Mouse (Mus musculus) CH12.LX (cell line): Measurements from ENCODE around the gene Stk38l. TPM values are rescaled to one million over a fixed set of nuclear protein-coding genes. Genes with fewer than 3 reads are reported as not detected.

Experiments
- DNase-seq: peaks from one replicate; pipeline ENCODE4 v3.0.0-alpha.2; 2013; ENCODE audit errors: extremely low read depth
- H3K27ac ChIP-seq: 2 replicates; pipeline ENCODE4 v1.5.1; 2012; ENCODE audit warnings: low read depth, mild to moderate bottlenecking, control low read depth, moderate library complexity; ENCODE audit not compliant: insufficient read depth
- H3K27me3 ChIP-seq: replicated peaks from 2 replicates; pipeline ENCODE3; 2012; ENCODE audit warnings: inconsistent platforms
- H3K36me3 ChIP-seq, 2 experiments: replicated peaks in 1 of 2; 2 replicates each; pipeline versions ENCODE3 to v1.6.1; 2012; ENCODE audit warnings: inconsistent platforms in 1 of 2, low read length in 1 of 2, mild to moderate bottlenecking in 1 of 2, mixed read lengths in 1 of 2, moderate library complexity in 1 of 2; ENCODE audit not compliant: control insufficient read depth in 1 of 2, insufficient read depth in 1 of 2
- H3K4me1 ChIP-seq, 2 experiments: 2 replicates each; pipeline ENCODE4 v1.6.1; 2012; ENCODE audit warnings: inconsistent platforms in 1 of 2, moderate library complexity in 1 of 2; ENCODE audit not compliant: insufficient read depth in 2 of 2, control insufficient read depth in 1 of 2
- H3K4me2 ChIP-seq: 2 replicates; pipeline ENCODE4 v1.6.1; 2012; ENCODE audit warnings: low read depth, mild to moderate bottlenecking, control low read depth; ENCODE audit not compliant: poor library complexity, insufficient read depth, severe bottlenecking
- H3K4me3 ChIP-seq, 3 experiments: fragments of 150-350 bp in 1 of 3; sonication (generic) in 1 of 3; replicated peaks in 1 of 3; 2 replicates each; pipeline versions ENCODE3 to v1.5.1; 2011 to 2012; ENCODE audit warnings: low read depth in 2 of 3, low read length in 2 of 3, mild to moderate bottlenecking in 2 of 3, moderate library complexity in 2 of 3, control low read depth in 1 of 3, improper control_type of control experiment in 1 of 3, inconsistent platforms in 1 of 3, mixed read lengths in 1 of 3; ENCODE audit not compliant: poor library complexity in 1 of 3
- H3K79me2 ChIP-seq: replicated peaks from 2 replicates; pipeline ENCODE4 v1.6.1; 2012; ENCODE audit warnings: mild to moderate bottlenecking, moderate library complexity; ENCODE audit not compliant: control insufficient read depth, poor library complexity, insufficient read depth, severe bottlenecking; ENCODE audit errors: extremely low read depth
- H3K9ac ChIP-seq: 2 replicates; pipeline ENCODE4 v1.6.1; 2012; ENCODE audit warnings: low read depth, mild to moderate bottlenecking, control low read depth, moderate library complexity; ENCODE audit not compliant: insufficient read depth
- H3K9me3 ChIP-seq: replicated peaks from 2 replicates; pipeline ENCODE3; 2012; ENCODE audit warnings: low read length, inconsistent platforms, mixed read lengths
- BHLHE40 ChIP-seq: IDR thresholded peaks from 2 replicates; pipeline ENCODE4 v1.6.1; 2011; ENCODE audit warnings: mild to moderate bottlenecking, low read depth, low read length, improper control_type of control experiment
- CHD2 ChIP-seq: IDR thresholded peaks from 2 replicates; pipeline ENCODE4 v1.6.1; 2011; ENCODE audit warnings: low read length, improper control_type of control experiment
- CTCF ChIP-seq, 2 experiments: IDR thresholded peaks in 1 of 2; conservative IDR thresholded peaks in 1 of 2; 2 replicates each; pipeline ENCODE4 v1.5.1; 2011 to 2012; ENCODE audit warnings: low read depth in 2 of 2, low read length in 2 of 2, improper control_type of control experiment in 1 of 2, inconsistent platforms in 1 of 2, mild to moderate bottlenecking in 1 of 2, moderate library complexity in 1 of 2
- ELF1 ChIP-seq: IDR thresholded peaks from 2 replicates; pipeline ENCODE4 v1.6.1; 2014; ENCODE audit warnings: low read depth, mild to moderate bottlenecking, inconsistent platforms, low read length, improper control_type of control experiment
- JUN ChIP-seq: IDR thresholded peaks from 2 replicates; pipeline ENCODE4 v1.6.1; 2011; ENCODE audit warnings: low read depth, mild to moderate bottlenecking, low read length, improper control_type of control experiment, moderate library complexity; ENCODE audit not compliant: insufficient read depth
- MAFK ChIP-seq: IDR thresholded peaks from 2 replicates; pipeline ENCODE4 v1.6.1; 2011; ENCODE audit warnings: low read length, improper control_type of control experiment; ENCODE audit not compliant: insufficient replicate concordance
- MAZ ChIP-seq: IDR thresholded peaks from 2 replicates; pipeline ENCODE4 v1.6.1; 2012; ENCODE audit warnings: low read depth, mild to moderate bottlenecking, inconsistent platforms, low read length, improper control_type of control experiment, moderate library complexity
- MEF2A ChIP-seq: IDR thresholded peaks from 2 replicates; pipeline ENCODE4 v1.6.1; 2014; ENCODE audit warnings: low read depth, mild to moderate bottlenecking, inconsistent platforms, low read length, improper control_type of control experiment, borderline replicate concordance
- MYC ChIP-seq: IDR thresholded peaks from 2 replicates; pipeline ENCODE4 v1.6.1; 2011; ENCODE audit warnings: low read depth, mild to moderate bottlenecking, improper control_type of control experiment, low read length
- POLR2AphosphoS2 ChIP-seq: IDR thresholded peaks from 2 replicates; pipeline ENCODE4 v1.6.1; 2011; ENCODE audit warnings: low read depth, low read length, improper control_type of control experiment
- RAD21 ChIP-seq: IDR thresholded peaks from 2 replicates; pipeline ENCODE4 v1.6.1; 2011; ENCODE audit warnings: low read depth, mild to moderate bottlenecking, low read length, improper control_type of control experiment, moderate library complexity
- SMC3 ChIP-seq: IDR thresholded peaks from 2 replicates; pipeline ENCODE4 v1.6.1; 2011; ENCODE audit warnings: low read depth, low read length, improper control_type of control experiment
- TCF12 ChIP-seq: IDR thresholded peaks from 2 replicates; pipeline ENCODE4 v1.6.1; 2014; ENCODE audit warnings: low read depth, mild to moderate bottlenecking, inconsistent platforms, low read length, improper control_type of control experiment
- USF1 ChIP-seq: IDR thresholded peaks from 2 replicates; pipeline ENCODE4 v1.6.1; 2014; ENCODE audit warnings: low read depth, mild to moderate bottlenecking, inconsistent platforms, low read length, improper control_type of control experiment
- ZC3H11A ChIP-seq: IDR thresholded peaks from 2 replicates; pipeline ENCODE4 v1.6.1; 2012; ENCODE audit warnings: low read depth, mild to moderate bottlenecking, inconsistent platforms, low read length, improper control_type of control experiment
- ZKSCAN1 ChIP-seq: IDR thresholded peaks from 2 replicates; pipeline ENCODE4 v1.6.1; 2012; ENCODE audit warnings: low read depth, inconsistent platforms, low read length, improper control_type of control experiment, borderline replicate concordance
- ZNF384 ChIP-seq: IDR thresholded peaks from 2 replicates; pipeline ENCODE4 v1.6.1; 2012; ENCODE audit warnings: low read depth, low read length, improper control_type of control experiment, inconsistent platforms
- dilution Hi-C: fragments of 300-500 bp; cut with MboI; formaldehyde crosslinking; loops from 2 replicates; pipeline ENCODE4 v1.14.3; 2020; ENCODE audit warnings: low sequenced_read_pairs; ENCODE audit not compliant: extremely low pct_unique_long_range_greater_than_20kb, extremely low pct_ligation_motif_present
- in situ Hi-C: fragments of 300-500 bp; cut with MboI; formaldehyde crosslinking; loops from 3 replicates; pipeline ENCODE4 v1.14.3; 2019; ENCODE audit warnings: low sequenced_read_pairs, low pct_ligation_motif_present, low pct_unique_long_range_greater_than_20kb, mixed read lengths
- polyA plus RNA-seq: library from polyadenylated mRNA; unstranded; fragments of >175 nt; gene quantifications from 2 replicates; pipeline ENCODE4 v1.2.1, GENCODE M21; 2012; ENCODE audit warnings: low read depth; ENCODE audit not compliant: insufficient read length
- total RNA-seq, 2 experiments: library from RNA; depleted of rRNA; stranded (reverse); fragments of 300-350 nt in 1 of 2; fragments of >200 nt in 1 of 2; gene quantifications; 2 replicates each; pipeline ENCODE4 v1.2.3; 2012 to 2014

Gene Stk38l
- total and polyA plus RNA-seq, 3 experiments: 3.8 to 5.2 (median 4.7) TPM

DNA sequence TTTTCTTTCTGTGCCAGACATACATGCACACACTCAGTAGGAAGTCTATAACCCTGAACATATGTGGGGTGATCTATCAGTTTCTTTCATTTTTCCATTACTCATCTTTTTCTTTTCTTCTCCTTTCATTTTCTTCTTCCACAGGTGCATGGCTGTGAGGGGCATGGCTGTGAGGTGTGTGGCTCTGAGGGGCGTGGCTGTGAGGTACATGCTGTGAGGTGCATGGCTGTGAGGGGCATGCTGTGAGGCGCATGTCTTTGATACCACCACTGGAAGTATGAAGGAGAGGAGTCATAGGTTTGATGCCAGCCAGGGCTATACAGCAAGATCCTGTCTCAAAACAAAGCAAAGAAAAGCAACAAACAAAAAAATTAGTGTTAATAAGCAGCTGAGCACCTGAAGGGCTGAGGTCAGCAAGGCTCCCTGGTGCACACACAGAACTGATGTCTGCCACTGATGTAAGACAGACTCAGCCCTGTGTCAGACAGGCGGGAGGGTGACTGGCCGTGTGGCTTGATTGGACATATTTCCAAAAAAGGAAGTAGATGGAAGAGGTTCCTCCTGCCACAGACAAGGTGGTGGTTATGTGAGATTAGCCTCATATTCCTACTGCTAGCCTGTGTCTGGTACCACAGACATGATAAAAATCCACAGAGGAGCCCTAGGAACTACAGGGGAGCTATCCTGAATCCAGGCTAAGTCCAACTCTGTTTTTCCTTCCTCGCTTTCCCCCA, 38.2 kb upstream of the Stk38l start:
- Histone ChIP-seq H3K9me3 (no peaks in the 10 kb centered on the region), H3K4me3 (no peak overlapping the region), H3K79me2 (no peaks in the 10 kb centered on the region), H3K27me3 (no peaks in the 10 kb centered on the region), H3K4me1 (peaks cover 0 to 29% of the 10 kb centered on the region in 2 experiments; a peak in 2 of 4 replicates), H3K4me2 (no peak overlapping the region), H3K9ac (no peak overlapping the region), H3K27ac (no peak overlapping the region), H3K36me3 (no peaks in the 10 kb centered on the region)
- dilution Hi-C loops: no loop called here
- peak; percentile 42; the same call in 1 of the 2 replicates for TF ChIP-seq ZNF384
- no peak for TF ChIP-seq CTCF (conservative IDR thresholded peaks at IDR 0.05 in 1 of 2, IDR thresholded peaks at IDR 0.05 in 1 of 2; ENCODE audit: low read depth in 2 of 2, low read length in 2 of 2)
- no peak for TF ChIP-seq POLR2AphosphoS2
- in situ Hi-C loops: no loop called here
- DNase-seq: no peak

DNA sequence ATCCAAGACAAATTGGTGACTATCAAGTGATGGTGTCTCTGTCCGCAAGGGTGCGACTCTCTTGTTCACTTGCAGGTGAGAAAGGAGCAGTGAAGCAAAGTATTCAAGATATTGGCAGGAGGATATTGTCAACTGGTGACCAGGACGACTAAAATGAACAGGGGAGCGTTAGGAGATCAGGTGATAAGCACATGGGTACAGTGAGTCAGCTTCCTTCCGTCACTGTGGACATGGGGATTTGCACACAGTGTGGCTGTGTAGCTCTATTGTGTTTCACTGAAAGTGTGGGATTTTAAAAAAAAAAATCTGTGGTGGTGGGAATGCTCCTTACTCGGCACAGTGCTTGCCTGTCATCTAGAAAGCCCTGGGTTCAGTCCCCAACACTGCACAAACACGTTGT, 36.8 kb upstream of the Stk38l start:
- peaks cover 0 to 26% of the 10 kb centered on the region in 2 experiments; a peak in 2 of 4 replicates for H3K4me1 ChIP-seq
- no peak overlapping the region for H3K27ac ChIP-seq
- H3K9ac ChIP-seq: no peak overlapping the region
- no peak for DNase-seq
- H3K27me3 ChIP-seq: no peaks in the 10 kb centered on the region
- in situ Hi-C loops (no loop called here), dilution Hi-C loops (no loop called here)
- H3K36me3 ChIP-seq: no peaks in the 10 kb centered on the region
- no peaks in the 10 kb centered on the region for H3K9me3 ChIP-seq
- no peak for TF ChIP-seq TCF12
- no peak for TF ChIP-seq MYC
- TF ChIP-seq JUN: no peak
- TF ChIP-seq ELF1: no peak
- no peak for TF ChIP-seq CTCF (conservative IDR thresholded peaks at IDR 0.05 in 1 of 2, IDR thresholded peaks at IDR 0.05 in 1 of 2; ENCODE audit: low read depth in 2 of 2, low read length in 2 of 2)
- no peak for TF ChIP-seq CHD2
- no peak for TF ChIP-seq MAFK
- TF ChIP-seq MAZ: no peak
- TF ChIP-seq ZC3H11A: no peak
- TF ChIP-seq MEF2A: no peak
- no peak for TF ChIP-seq RAD21
- no peak for TF ChIP-seq SMC3
- TF ChIP-seq ZKSCAN1: no peak
- no peak for TF ChIP-seq BHLHE40
- TF ChIP-seq POLR2AphosphoS2: no peak
- TF ChIP-seq USF1: no peak
- no peak overlapping the region for H3K4me3 ChIP-seq
- no peaks in the 10 kb centered on the region for H3K79me2 ChIP-seq
- no peak overlapping the region for H3K4me2 ChIP-seq
